Mouse (Mus musculus): ENCODE results near the gene Arl8a. TPM values are rescaled to one million over a fixed set of nuclear protein-coding genes. Genes with fewer than 3 reads are reported as not detected.
A peak's percentile ranks its signal among the peaks of the same experiment; 100 is the strongest.

The Arl8a gene
- polyA plus RNA-seq, 1 experiment from 2014 or later: 353 TPM

- Histone ChIP-seq H3K36me3 (no peaks in the 10 kb centered on the region), H3K9me3 (replicated peaks) (no peaks in the 10 kb centered on the region), H3K27ac (replicated peaks) (0 out of 2 replicates have a peak overlapping the region, but pooled peaks have one; percentile 9), H3K4me1 (0 out of 2 replicates have a peak, but pooled peaks cover 13% of the 10 kb centered on the region), H3K4me2 (no peak overlapping the region), H3K4me3 (replicated peaks) (no peak overlapping the region), H3K9ac (replicated peaks) (no peak overlapping the region), H3K27me3 (replicated peaks) (peaks cover 8% of the 10 kb centered on the region; the same call in 1 of the 2 replicates)
- ATAC-seq (ENCODE audit: low FRiP score): 0 out of 2 replicates have a peak, but pooled peaks have one; percentile 18
- WGBS: 49% methylated on average over 8 of the region's 8 CpGs
Observed at GRCm38 (mm10) chr1:135125990-135126389, 20.6 kb upstream of the Arl8a start.

GRCm38 (mm10) chr1:135126443-135127027, 20.1 kb upstream of the Arl8a start:
- no peak for ATAC-seq (ENCODE audit: low FRiP score)
- H3K9ac ChIP-seq (replicated peaks): no peak overlapping the region

DNA sequence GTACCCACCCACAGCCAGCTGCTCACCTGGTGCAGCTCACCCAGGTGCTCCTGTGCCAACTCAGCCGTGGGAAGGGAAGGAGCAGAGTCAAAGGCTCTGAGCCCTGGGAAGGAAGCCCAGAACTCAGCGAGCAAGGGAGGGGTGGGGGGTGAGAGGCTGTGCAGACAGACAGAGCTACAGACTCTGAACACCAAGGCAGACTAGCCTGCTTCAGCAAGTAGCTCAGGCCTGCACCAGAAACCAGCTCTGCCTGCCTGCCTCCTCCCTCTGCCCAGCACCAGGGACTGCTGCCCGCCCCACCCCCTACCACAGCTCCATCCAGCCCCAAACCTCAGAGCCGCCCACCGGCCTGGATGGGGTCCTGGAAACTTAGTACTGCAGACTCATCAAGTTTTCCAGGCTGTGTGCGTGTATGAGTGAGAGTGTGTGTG, 18.6 kb upstream of the Arl8a start:
- Histone ChIP-seq H3K27ac (replicated peaks) (no peak overlapping the region), H3K36me3 (no peaks in the 10 kb centered on the region), H3K4me1 (0 out of 2 replicates have a peak, but pooled peaks cover 13% of the 10 kb centered on the region), H3K9ac (replicated peaks) (no peak overlapping the region), H3K9me3 (replicated peaks) (no peaks in the 10 kb centered on the region), H3K4me2 (no peak overlapping the region), H3K4me3 (replicated peaks) (no peak overlapping the region), H3K27me3 (replicated peaks) (peaks cover 8% of the 10 kb centered on the region; the same call in 1 of the 2 replicates)
- ATAC-seq (ENCODE audit: low FRiP score): no peak
- WGBS: 33% methylated on average over 5 of the region's 6 CpGs

More at GRCm38 (mm10) chr1:135126443-135127027, 20.1 kb upstream of the Arl8a start:
- WGBS: 57% methylated on average over 4 of the region's 4 CpGs
- Histone ChIP-seq H3K27me3 (replicated peaks) (peaks cover 8% of the 10 kb centered on the region; the same call in 1 of the 2 replicates), H3K4me2 (no peak overlapping the region), H3K9me3 (replicated peaks) (no peaks in the 10 kb centered on the region), H3K36me3 (no peaks in the 10 kb centered on the region), H3K4me3 (replicated peaks) (no peak overlapping the region), H3K4me1 (0 out of 2 replicates have a peak, but pooled peaks cover 13% of the 10 kb centered on the region), H3K27ac (replicated peaks) (0 out of 2 replicates have a peak overlapping the region, but pooled peaks have one; percentile 9)

DNA sequence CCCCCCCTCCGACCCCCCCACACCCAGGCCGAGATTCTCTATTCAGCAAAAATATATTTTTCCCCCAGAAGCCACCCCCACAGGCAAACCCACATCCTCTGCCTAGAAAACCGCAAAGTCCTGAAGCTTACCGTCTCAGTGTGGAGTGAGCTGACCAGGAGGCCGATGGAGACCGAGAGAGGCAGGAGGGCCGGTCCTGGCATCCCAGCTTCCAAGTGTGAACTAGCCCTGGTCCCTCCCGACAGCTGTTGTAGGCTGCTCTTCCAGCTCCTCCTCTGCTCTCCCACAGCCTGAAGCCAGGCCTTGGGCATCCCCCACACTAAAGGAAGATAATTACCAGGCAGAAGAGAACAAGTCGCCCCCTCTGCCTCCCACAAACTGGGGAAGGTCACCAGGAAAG, 17.6 kb upstream of the Arl8a start:
- 30% methylated on average over 9 of the region's 9 CpGs for WGBS
- H3K4me2 ChIP-seq: no peak overlapping the region
- H3K36me3 ChIP-seq: no peaks in the 10 kb centered on the region
- peaks cover 8% of the 10 kb centered on the region; the same call in 1 of the 2 replicates for H3K27me3 ChIP-seq (replicated peaks)
- H3K4me3 ChIP-seq (replicated peaks): no peak overlapping the region
- H3K9ac ChIP-seq (replicated peaks): no peak overlapping the region
- no peak for ATAC-seq (ENCODE audit: low FRiP score)
- no peaks in the 10 kb centered on the region for H3K9me3 ChIP-seq (replicated peaks)
- H3K4me1 ChIP-seq: 0 out of 2 replicates have a peak, but pooled peaks cover 13% of the 10 kb centered on the region
- H3K27ac ChIP-seq (replicated peaks): no peak overlapping the region

DNA sequence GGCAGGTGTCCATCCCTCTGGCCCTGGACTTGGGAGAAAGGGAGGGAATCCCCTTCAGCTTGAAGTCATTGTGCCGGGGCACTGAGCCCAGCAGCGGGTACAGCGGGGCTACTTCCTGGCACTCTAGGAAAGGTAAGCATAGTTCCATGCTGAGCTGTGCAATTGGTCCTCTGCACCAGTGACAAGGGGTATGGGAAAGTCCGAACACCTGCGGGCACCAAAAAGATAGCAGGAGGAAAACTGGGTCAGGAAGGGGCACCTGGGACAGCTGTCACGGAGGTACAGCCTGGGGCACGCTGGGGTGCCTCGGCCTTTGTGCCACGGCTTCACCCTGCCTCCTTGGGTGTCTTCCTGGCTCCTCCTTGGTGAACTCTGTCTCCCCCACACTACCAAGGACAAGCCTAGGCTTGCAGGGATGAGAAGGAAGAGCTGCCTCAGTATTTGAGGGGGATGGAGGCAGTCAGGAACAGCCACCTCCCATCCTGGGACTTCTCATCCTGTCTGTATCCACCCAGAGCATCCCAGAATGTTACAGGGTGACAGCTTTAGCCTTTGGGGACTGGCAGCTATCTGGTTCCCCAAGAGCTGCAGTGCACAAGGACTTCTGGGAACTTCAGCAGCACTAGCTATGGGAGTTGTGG, 17.0 kb upstream of the Arl8a start:
- no peak overlapping the region for H3K4me2 ChIP-seq
- 0 out of 2 replicates have a peak, but pooled peaks cover 13% of the 10 kb centered on the region for H3K4me1 ChIP-seq
- no peak overlapping the region for H3K9ac ChIP-seq (replicated peaks)
- no peak for ATAC-seq (ENCODE audit: low FRiP score)
- no peaks in the 10 kb centered on the region for H3K36me3 ChIP-seq
- peaks cover 8% of the 10 kb centered on the region; the same call in 1 of the 2 replicates for H3K27me3 ChIP-seq (replicated peaks)
- H3K27ac ChIP-seq (replicated peaks): no peak overlapping the region
- 65% methylated on average over 9 of the region's 9 CpGs for WGBS
- no peak overlapping the region for H3K4me3 ChIP-seq (replicated peaks)
- no peaks in the 10 kb centered on the region for H3K9me3 ChIP-seq (replicated peaks)

GRCm38 (mm10) chr1:135130376-135131018, 16.1 kb upstream of the Arl8a start:
- Histone ChIP-seq H3K27me3 (replicated peaks) (peaks cover 8% of the 10 kb centered on the region; the same call in 1 of the 2 replicates), H3K4me1 (0 out of 2 replicates have a peak, but pooled peaks cover 13% of the 10 kb centered on the region), H3K27ac (replicated peaks) (no peak overlapping the region), H3K4me3 (replicated peaks) (no peak overlapping the region), H3K9ac (replicated peaks) (no peak overlapping the region), H3K36me3 (no peaks in the 10 kb centered on the region), H3K9me3 (replicated peaks) (no peaks in the 10 kb centered on the region), H3K4me2 (no peak overlapping the region)
- WGBS: 73% methylated on average over 2 of the region's 2 CpGs
- no peak for ATAC-seq (ENCODE audit: low FRiP score)

DNA sequence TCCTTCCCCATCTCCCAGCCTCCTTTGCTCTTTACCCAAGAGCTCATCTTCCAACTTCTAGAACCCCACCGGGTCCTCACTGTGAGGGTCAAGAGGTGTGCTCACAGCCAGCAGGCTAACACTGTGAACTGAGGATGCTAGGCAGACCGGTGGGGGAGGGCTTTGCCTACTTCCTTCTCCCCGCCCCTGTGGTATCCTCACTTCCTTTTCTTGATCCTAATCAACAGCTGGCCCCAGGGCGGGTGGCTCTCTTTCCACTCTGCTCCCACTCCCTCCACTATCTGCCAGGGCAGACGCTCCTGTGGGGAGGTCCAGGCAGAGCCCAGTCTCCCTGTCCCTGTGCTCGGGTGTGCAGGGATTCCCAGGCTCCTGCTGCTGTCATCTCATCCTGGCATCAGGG, 15.6 kb upstream of the Arl8a start:
- no peak overlapping the region for H3K4me2 ChIP-seq
- no peak overlapping the region for H3K9ac ChIP-seq (replicated peaks)
- H3K27me3 ChIP-seq (replicated peaks): peaks cover 8% of the 10 kb centered on the region; the same call in 1 of the 2 replicates
- ATAC-seq (ENCODE audit: low FRiP score): no peak
- H3K36me3 ChIP-seq: no peaks in the 10 kb centered on the region
- 0 out of 2 replicates have a peak, but pooled peaks cover 8% of the 10 kb centered on the region for H3K4me1 ChIP-seq
- 46% methylated on average over 6 of the region's 6 CpGs for WGBS
- H3K4me3 ChIP-seq (replicated peaks): no peak overlapping the region
- H3K27ac ChIP-seq (replicated peaks): no peak overlapping the region
- H3K9me3 ChIP-seq (replicated peaks): no peaks in the 10 kb centered on the region

- H3K9ac ChIP-seq (replicated peaks): no peak overlapping the region
- no peak overlapping the region for H3K27ac ChIP-seq (replicated peaks)
- H3K9me3 ChIP-seq (replicated peaks): no peaks in the 10 kb centered on the region
- peaks cover 8% of the 10 kb centered on the region; the same call in 1 of the 2 replicates for H3K27me3 ChIP-seq (replicated peaks)
- no peak overlapping the region for H3K4me3 ChIP-seq (replicated peaks)
- H3K4me2 ChIP-seq: no peak overlapping the region
- H3K4me1 ChIP-seq: 0 out of 2 replicates have a peak, but pooled peaks cover 3% of the 10 kb centered on the region
- ATAC-seq (ENCODE audit: low FRiP score): no peak
- H3K36me3 ChIP-seq: no peaks in the 10 kb centered on the region
- 59% methylated on average over 8 of the region's 8 CpGs for WGBS
Observed at GRCm38 (mm10) chr1:135131560-135131959, 15.1 kb upstream of the Arl8a start.

DNA sequence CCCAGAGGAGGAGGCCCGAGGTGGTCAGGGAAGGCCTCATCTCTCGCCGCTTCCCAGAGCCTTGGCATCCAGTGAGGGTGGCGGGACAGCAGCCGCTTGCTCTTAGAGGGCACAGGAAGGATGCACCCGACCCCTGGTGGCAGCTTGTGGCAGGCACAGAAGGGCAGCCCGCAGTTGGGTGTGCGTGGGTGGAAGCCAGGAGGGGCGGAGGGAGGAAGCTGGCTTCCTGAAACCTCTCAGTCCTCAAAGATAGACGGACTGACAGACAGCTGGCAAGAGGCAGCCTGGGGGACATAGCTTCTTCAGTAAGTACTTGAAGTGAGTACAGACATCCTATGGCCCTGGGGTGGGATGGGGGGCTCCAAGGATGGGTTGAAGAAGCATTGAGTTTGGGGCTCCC, 14.2 kb upstream of the Arl8a start, which contains the start of gene Ptpn7:
Gene Ptpn7, plus strand, starts transcription at position 228 of the 400 bp plus-strand sequence.
- Histone ChIP-seq H3K4me1 (no peaks in the 10 kb centered on the region), H3K9ac (replicated peaks) (no peak within 1 kb of the TSS), H3K27ac (replicated peaks) (no peak within 1 kb of the TSS), H3K9me3 (replicated peaks) (no peaks in the 10 kb centered on the region), H3K27me3 (replicated peaks) (peaks cover 8% of the 10 kb centered on the region; the same call in 1 of the 2 replicates), H3K36me3 (no peaks in the 10 kb centered on the region), H3K4me2 (no peak within 1 kb of the TSS), H3K4me3 (replicated peaks) (no peak within 1 kb of the TSS)
- whole genome bisulfite sequencing: 42% methylated on average over 10 of the region's 10 CpGs
- 0 out of 2 replicates have a peak, but pooled peaks have one; percentile 45 for ATAC-seq (ENCODE audit: low FRiP score)

DNA sequence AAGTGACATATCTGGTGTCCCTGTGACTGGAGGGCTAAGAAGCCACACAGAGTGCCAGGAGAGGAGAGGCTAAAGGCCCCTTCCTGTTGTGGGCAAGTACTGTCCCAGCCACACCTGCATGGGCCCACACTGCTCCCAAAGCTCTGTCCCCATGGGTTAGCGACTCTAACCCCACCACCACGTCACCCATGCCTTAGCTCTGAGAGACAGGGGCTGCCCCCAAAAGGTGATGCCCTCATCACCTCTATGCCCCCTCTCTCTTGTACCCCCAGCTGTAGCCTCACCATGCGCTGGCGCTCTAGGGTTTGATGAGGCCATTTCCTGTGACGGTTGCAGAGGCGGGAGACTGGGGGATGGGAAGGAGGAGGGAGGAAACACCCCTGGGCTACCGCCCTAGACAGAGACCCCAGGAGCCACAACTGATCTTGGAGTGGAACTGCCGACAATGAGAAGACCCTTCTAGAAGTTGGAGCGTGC, 13.7 kb upstream of the Arl8a start:
- H3K4me1 ChIP-seq: no peaks in the 10 kb centered on the region
- no peak overlapping the region for H3K4me3 ChIP-seq (replicated peaks)
- H3K27ac ChIP-seq (replicated peaks): no peak overlapping the region

GRCm38 (mm10) chr1:135133678-135134435, 12.8 kb upstream of the Arl8a start:
- no peak for ATAC-seq (ENCODE audit: low FRiP score)
- Histone ChIP-seq H3K4me1 (no peaks in the 10 kb centered on the region), H3K36me3 (no peaks in the 10 kb centered on the region), H3K9ac (replicated peaks) (no peak overlapping the region), H3K27ac (replicated peaks) (no peak overlapping the region), H3K27me3 (replicated peaks) (peaks cover 8% of the 10 kb centered on the region; the same call in 1 of the 2 replicates), H3K9me3 (replicated peaks) (no peaks in the 10 kb centered on the region), H3K4me2 (no peak overlapping the region), H3K4me3 (replicated peaks) (no peak overlapping the region)
- 90% methylated on average over 10 of the region's 10 CpGs for WGBS

More for the DNA sequence above, 13.7 kb upstream of the Arl8a start:
- 76% methylated on average over 9 of the region's 9 CpGs for WGBS
- ATAC-seq (ENCODE audit: low FRiP score): no peak
- Histone ChIP-seq H3K27me3 (replicated peaks) (peaks cover 8% of the 10 kb centered on the region; the same call in 1 of the 2 replicates), H3K9me3 (replicated peaks) (no peaks in the 10 kb centered on the region), H3K9ac (replicated peaks) (no peak overlapping the region), H3K4me2 (no peak overlapping the region), H3K36me3 (no peaks in the 10 kb centered on the region)
